Mouse (Mus musculus) heart, postnatal 0 days (tissue): ENCODE results near the gene Duox1.
A peak's percentile ranks its signal among the peaks of the same experiment; 100 is the strongest.

ENCODE experiments used
- CTCF ChIP-seq: IDR thresholded peaks from 2 replicates; pipeline ENCODE4 v1.5.1; 2016; ENCODE audit warnings: antibody characterized with exemption, control low read depth, low read depth
- EP300 ChIP-seq: IDR thresholded peaks from 2 replicates; pipeline ENCODE4 v1.6.1; 2016; ENCODE audit warnings: antibody characterized with exemption, low read depth

GRCm38 (mm10) chr2:122378421-122379291 lies 63.2 kb downstream of the Duox1 start:
- TF ChIP-seq CTCF (peak; percentile 62), EP300 (no peak)
